Mouse (Mus musculus): ENCODE results near the gene Mybpc2.

Mybpc2 gene

GRCm38 (mm10) chr7:44463056-44463425 is 61.4 kb downstream of the Mybpc2 start:
- Histone ChIP-seq H3K4me1 (replicated peaks; ENCODE audit: low read depth, low read length) (peaks cover 50% of the 10 kb centered on the region), H3K4me3 (replicated peaks; ENCODE audit: low read length) (peak overlapping the region; percentile 76), H3K36me3 (ENCODE audit: insufficient read depth, low read length) (no peaks in the 10 kb centered on the region), H3K9me3 (ENCODE audit: low read length) (no peaks in the 10 kb centered on the region), H3K27me3 (ENCODE audit: insufficient read depth, low read length) (peaks cover 61% of the 10 kb centered on the region)
- TF ChIP-seq POU5F1 (IDR thresholded peaks at IDR 0.05; ENCODE audit: borderline replicate concordance, low read length): no peak

GRCm38 (mm10) chr7:44462218-44463055 is 62.0 kb downstream of the Mybpc2 start:
- no peaks in the 10 kb centered on the region for H3K36me3 ChIP-seq (ENCODE audit: insufficient read depth, low read length)
- no peaks in the 10 kb centered on the region for H3K9me3 ChIP-seq (ENCODE audit: low read length)

DNA sequence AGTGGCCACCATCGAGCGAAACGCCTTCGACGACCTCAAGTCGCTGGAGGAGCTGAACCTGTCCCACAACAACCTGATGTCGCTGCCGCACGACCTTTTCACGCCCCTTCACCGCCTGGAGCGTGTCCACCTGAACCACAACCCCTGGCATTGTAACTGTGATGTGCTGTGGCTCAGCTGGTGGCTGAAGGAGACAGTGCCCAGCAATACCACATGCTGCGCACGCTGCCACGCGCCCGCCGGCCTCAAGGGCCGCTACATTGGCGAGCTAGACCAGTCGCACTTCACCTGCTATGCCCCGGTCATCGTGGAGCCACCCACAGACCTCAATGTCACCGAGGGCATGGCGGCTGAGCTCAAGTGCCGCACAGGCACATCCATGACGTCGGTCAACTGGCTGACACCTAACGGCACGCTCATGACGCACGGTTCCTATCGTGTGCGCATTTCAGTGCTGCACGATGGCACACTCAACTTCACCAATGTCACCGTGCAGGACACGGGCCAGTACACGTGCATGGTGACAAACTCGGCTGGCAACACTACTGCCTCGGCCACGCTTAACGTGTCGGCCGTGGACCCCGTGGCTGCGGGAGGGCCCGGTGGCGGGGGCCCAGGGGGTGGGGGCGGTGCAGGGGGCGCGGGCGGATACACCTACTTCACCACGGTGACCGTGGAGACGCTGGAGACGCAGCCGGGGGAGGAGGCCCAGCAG is 62.8 kb downstream of the Mybpc2 start:
- peaks cover 70% of the 10 kb centered on the region for H3K27me3 ChIP-seq (ENCODE audit: insufficient read depth, low read length)
- H3K9me3 ChIP-seq (ENCODE audit: low read length): no peaks in the 10 kb centered on the region
- H3K4me3 ChIP-seq (replicated peaks; ENCODE audit: low read length): peak overlapping the region; percentile 76
- no peak for TF ChIP-seq CTCF (conservative IDR thresholded peaks at IDR 0.05; ENCODE audit: low read length)
- no peak for TF ChIP-seq POU5F1 (IDR thresholded peaks at IDR 0.05; ENCODE audit: borderline replicate concordance, low read length)
- no peak for TF ChIP-seq NANOG (IDR thresholded peaks at IDR 0.05; ENCODE audit: borderline replicate concordance, low read length)
- no peaks in the 10 kb centered on the region for H3K36me3 ChIP-seq (ENCODE audit: insufficient read depth, low read length)
- peaks cover 41% of the 10 kb centered on the region for H3K4me1 ChIP-seq (replicated peaks; ENCODE audit: low read depth, low read length)

More at GRCm38 (mm10) chr7:44462218-44463055, 62.0 kb downstream of the Mybpc2 start:
- Histone ChIP-seq H3K27me3 (ENCODE audit: insufficient read depth, low read length) (peaks cover 66% of the 10 kb centered on the region), H3K4me3 (replicated peaks; ENCODE audit: low read length) (peak overlapping the region; percentile 76), H3K4me1 (replicated peaks; ENCODE audit: low read depth, low read length) (peaks cover 49% of the 10 kb centered on the region)
- TF ChIP-seq NANOG (IDR thresholded peaks at IDR 0.05; ENCODE audit: borderline replicate concordance, low read length) (no peak), POU5F1 (IDR thresholded peaks at IDR 0.05; ENCODE audit: borderline replicate concordance, low read length) (no peak), CTCF (conservative IDR thresholded peaks at IDR 0.05; ENCODE audit: low read length) (no peak; the same call in 1 of the 2 replicates)

DNA sequence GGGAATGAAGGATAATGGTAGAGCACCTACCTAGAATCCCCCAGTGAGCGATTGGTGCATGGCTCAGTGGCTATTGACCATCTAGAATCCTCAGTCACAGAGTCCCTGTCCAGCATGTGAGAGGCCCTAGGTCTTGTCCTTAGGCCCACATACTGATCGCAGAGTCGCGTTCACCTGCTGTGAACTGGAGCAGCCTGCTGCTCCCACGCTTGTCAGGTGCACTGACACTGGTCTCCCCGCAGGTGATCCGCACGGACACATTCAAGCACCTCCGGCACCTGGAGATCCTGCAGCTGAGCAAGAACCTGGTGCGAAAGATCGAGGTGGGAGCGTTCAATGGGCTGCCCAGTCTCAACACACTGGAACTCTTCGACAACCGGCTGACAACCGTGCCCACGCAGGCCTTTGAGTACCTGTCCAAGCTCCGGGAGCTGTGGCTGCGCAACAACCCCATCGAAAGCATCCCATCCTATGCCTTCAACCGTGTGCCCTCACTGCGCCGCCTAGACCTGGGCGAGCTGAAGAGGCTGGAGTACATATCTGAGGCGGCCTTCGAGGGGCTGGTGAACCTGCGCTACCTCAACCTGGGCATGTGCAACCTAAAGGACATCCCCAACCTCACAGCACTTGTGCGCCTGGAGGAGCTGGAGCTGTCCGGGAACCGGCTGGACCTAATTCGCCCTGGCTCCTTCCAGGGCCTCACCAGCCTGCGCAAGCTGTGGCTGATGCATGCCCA is 63.5 kb downstream of the Mybpc2 start:
- Histone ChIP-seq H3K4me1 (replicated peaks; ENCODE audit: low read depth, low read length) (peaks cover 37% of the 10 kb centered on the region), H3K4me3 (replicated peaks; ENCODE audit: low read length) (peak overlapping the region; percentile 76), H3K9me3 (ENCODE audit: low read length) (no peaks in the 10 kb centered on the region), H3K36me3 (ENCODE audit: insufficient read depth, low read length) (no peaks in the 10 kb centered on the region), H3K27me3 (ENCODE audit: insufficient read depth, low read length) (peaks cover 70% of the 10 kb centered on the region)
- TF ChIP-seq CTCF (conservative IDR thresholded peaks at IDR 0.05; ENCODE audit: low read length): no peak
- TF ChIP-seq NANOG (IDR thresholded peaks at IDR 0.05; ENCODE audit: borderline replicate concordance, low read length): no peak
- no peak for TF ChIP-seq POU5F1 (IDR thresholded peaks at IDR 0.05; ENCODE audit: borderline replicate concordance, low read length)

DNA sequence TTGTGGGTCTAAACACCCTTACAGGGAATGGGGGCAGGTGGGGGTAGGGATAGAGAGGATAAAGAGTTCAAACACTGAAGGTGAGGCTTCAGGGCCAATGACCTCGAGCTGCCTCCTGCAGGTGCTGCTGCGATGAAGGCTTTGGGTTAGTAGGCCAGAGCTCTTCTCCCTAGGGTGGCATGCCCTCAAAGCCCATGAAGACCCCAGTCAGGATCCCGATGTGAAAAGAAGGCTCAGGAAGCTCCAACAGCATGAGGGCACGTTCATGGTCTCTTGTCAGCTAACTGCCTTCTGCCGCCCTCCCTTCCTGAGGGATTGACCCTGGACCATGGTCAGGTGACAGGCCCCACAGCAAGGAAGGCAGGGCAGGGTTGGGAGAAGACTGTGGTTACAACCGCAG is 64.4 kb downstream of the Mybpc2 start:
- TF ChIP-seq NANOG (IDR thresholded peaks at IDR 0.05; ENCODE audit: borderline replicate concordance, low read length): no peak
- no peak for TF ChIP-seq CTCF (conservative IDR thresholded peaks at IDR 0.05; ENCODE audit: low read length)
- no peak for TF ChIP-seq POU5F1 (IDR thresholded peaks at IDR 0.05; ENCODE audit: borderline replicate concordance, low read length)
- H3K27me3 ChIP-seq (ENCODE audit: insufficient read depth, low read length): peaks cover 74% of the 10 kb centered on the region
- no peaks in the 10 kb centered on the region for H3K36me3 ChIP-seq (ENCODE audit: insufficient read depth, low read length)
- H3K4me1 ChIP-seq (replicated peaks; ENCODE audit: low read depth, low read length): peaks cover 28% of the 10 kb centered on the region
- no peak overlapping the region for H3K4me3 ChIP-seq (replicated peaks; ENCODE audit: low read length)
- H3K9me3 ChIP-seq (ENCODE audit: low read length): no peaks in the 10 kb centered on the region

DNA sequence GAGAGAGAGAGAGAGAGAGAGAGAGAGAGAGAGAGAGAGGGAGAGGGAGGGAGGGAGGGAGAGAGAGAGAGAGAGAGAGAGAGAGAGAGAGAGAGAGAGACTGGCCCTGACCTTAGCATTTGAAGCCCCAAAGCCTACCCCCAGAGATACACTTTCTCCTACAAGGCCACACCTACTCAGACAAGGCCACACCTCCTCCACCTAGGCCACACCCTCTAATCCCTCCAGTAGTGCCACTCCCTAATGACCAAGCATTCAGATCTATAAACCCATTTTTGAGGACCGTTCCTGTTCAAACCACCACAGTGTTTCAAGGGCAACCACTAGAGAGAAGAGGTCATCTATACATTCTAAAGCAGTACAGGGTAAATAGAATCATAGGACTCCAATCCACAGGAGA is 68.2 kb downstream of the Mybpc2 start:
- no peak overlapping the region for H3K4me3 ChIP-seq (replicated peaks; ENCODE audit: low read length)
- H3K27me3 ChIP-seq (ENCODE audit: insufficient read depth, low read length): peaks cover 52% of the 10 kb centered on the region
- TF ChIP-seq POU5F1 (IDR thresholded peaks at IDR 0.05; ENCODE audit: borderline replicate concordance, low read length) (no peak), CTCF (conservative IDR thresholded peaks at IDR 0.05; ENCODE audit: low read length) (no peak), NANOG (IDR thresholded peaks at IDR 0.05; ENCODE audit: borderline replicate concordance, low read length) (no peak)

DNA sequence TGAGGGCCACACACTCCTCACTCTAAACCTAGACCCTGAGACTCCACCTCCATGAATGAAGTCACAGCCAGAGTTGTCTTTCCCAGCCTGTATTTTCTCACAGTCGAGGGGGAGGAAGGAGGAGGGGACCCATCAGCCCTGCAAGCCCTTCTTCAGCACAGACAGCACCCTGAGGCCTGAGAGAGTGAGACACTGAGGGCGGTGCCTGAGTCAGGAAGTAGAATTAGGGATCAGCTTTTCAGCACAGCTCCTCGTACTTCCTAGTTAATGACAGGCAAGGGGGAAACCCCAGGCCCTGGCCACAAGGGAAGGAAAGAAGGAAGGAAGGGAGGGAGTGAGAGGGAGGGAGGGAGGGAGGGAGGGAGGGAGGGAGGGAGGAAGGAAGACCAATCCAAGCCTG is 71.2 kb downstream of the Mybpc2 start:
- peaks cover 28% of the 10 kb centered on the region for H3K27me3 ChIP-seq (ENCODE audit: insufficient read depth, low read length)
- H3K36me3 ChIP-seq (ENCODE audit: insufficient read depth, low read length): no peaks in the 10 kb centered on the region
- TF ChIP-seq POU5F1 (IDR thresholded peaks at IDR 0.05; ENCODE audit: borderline replicate concordance, low read length) (no peak), CTCF (conservative IDR thresholded peaks at IDR 0.05; ENCODE audit: low read length) (no peak), NANOG (IDR thresholded peaks at IDR 0.05; ENCODE audit: borderline replicate concordance, low read length) (no peak)

More for the DNA sequence above, 68.2 kb downstream of the Mybpc2 start:
- H3K4me1 ChIP-seq (replicated peaks; ENCODE audit: low read depth, low read length): peaks cover 13% of the 10 kb centered on the region
- no peaks in the 10 kb centered on the region for H3K36me3 ChIP-seq (ENCODE audit: insufficient read depth, low read length)
- H3K9me3 ChIP-seq (ENCODE audit: low read length): no peaks in the 10 kb centered on the region

More for the DNA sequence above, 71.2 kb downstream of the Mybpc2 start:
- Histone ChIP-seq H3K9me3 (ENCODE audit: low read length) (no peaks in the 10 kb centered on the region), H3K4me1 (replicated peaks; ENCODE audit: low read depth, low read length) (peaks cover 6% of the 10 kb centered on the region; the same call in 1 of the 2 replicates), H3K4me3 (replicated peaks; ENCODE audit: low read length) (no peak overlapping the region)
